Mouse (Mus musculus) c-Kit-positive CD71-positive TER-119-positive erythroid progenitor cells, embryonic 14.5 days (primary cell): ENCODE data around the gene Tas2r134.

ENCODE experiments used
- DNase-seq: peaks from one replicate; pipeline ENCODE4 v3.0.0-alpha.2; 2013; ENCODE audit warnings: low spot score

Tas2r134 gene

DNA sequence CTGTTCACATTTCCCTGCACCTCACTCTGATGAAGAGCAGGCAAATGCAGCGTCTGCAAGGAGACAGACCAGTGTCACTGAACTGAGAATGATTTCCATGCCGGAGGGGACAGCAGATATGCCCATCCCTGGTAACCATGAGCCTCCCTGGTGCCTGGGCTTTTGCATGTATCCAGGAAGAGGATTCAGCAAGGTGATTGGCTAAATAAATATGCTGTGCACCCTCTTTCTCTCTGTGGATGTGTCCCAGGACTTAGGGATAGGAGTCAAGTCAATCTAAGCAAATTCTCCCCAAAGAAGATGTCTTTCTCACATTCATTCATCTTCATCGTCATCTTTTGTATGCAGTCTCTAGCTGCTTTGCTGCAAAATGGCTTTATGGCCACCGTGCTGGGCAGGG, at the start of gene Tas2r134:
Gene Tas2r134, plus strand, starts transcription at position 301 of the 400 bp plus-strand sequence.
- no peak for DNase-seq

DNA sequence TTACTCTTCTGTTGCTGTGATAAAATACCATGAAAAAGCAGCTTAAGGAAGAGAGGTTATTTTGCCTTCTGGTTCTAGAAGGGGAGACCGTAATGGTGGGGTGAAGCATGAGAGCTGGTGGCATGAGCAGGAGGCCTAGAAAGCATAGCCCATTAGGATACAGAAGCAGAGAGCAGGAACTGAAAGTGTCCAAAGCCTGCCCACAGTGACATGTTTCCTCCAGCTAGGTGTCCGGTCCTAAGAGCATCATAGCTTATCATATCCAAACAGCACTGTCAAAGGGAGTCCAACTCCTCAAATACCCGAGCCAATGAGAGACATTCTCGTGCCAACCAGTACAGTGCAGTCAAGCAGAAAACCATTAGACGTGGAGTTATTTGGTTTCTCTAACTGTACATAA, 47.5 kb upstream of the Tas2r134 start:
- no peak for DNase-seq

DNA sequence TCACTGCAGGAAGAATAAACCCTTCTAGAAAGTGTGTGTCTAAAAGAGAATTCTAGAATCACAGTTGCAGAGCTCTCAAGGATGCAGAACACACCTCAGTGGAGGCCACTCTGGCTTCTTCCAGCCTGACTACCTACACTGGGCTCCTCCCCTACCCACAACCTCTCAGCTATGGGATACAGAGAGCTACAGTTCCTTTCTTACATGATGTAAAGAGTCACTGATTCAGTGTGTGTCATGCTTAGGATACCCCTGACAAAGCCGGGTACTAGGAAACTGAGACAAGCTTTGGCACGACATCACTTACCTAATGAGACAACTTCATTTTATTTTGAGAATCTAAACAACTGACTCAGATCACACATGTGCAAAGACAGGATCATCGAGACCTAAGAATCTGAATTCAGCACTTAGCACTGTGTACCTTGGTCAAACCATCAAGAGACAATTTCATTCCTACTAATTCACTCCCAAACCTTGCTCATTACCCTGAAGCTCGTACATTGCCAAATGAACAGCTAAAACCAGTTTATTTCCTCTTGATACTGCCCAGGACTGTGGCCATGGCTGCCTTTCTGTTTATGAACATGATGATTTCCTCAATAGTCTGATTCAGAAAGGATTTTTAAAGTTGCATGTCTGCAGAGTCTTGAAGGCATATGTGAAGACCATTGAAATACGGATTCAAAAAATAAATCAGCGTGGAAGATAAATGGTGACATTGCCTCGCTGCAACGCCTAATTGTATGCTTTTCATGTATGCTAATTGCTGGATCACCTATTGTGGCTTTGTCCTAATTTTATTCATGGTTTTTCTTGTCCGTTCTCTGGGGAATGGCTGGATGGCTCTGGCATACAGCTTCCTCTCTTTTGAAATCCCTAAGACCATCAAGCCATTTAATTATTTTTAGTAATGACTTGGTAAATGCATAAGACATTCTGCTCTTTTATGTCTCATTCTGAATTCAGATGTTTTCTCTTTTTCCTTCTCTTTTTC, 43.0 kb upstream of the Tas2r134 start:
- DNase-seq: no peak

DNA sequence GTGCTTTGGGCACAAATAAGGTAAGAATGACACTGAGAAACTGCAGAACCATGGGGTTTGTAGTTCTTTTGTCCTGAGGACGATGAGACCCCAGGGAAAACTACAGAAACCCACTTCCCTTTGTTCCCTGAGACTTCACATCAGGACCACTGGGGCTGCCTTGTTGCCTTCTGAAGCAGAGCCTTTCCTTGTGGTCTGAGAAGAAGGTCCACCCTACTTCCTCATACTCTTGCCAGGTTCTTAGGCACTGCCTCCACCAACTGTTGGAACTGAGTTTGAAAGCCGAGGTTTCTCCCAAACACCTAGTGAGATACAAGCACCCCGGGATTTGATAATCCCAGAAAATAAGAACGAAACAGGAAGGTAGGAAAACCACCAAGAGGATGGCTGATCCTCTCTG, 39.0 kb upstream of the Tas2r134 start:
- no peak for DNase-seq

DNA sequence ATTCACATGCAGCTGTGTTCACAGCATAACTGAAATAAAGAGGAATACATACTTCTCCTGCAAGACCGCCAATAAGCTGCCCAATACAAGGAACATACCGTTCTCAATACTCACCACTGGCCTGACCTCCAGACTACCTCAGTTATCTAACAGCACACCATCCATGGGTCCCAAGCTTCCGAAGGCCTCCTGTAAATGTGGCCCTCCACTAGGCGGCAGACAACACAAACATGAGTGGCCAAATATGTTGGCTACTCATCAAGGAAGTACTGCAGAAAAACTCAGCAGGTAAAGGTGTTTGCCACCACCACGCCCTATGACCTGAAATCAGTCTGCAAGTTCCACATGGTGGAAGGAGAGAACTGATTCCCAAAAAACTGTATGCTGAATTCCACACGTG, 38.4 kb upstream of the Tas2r134 start:
- DNase-seq: no peak

DNA sequence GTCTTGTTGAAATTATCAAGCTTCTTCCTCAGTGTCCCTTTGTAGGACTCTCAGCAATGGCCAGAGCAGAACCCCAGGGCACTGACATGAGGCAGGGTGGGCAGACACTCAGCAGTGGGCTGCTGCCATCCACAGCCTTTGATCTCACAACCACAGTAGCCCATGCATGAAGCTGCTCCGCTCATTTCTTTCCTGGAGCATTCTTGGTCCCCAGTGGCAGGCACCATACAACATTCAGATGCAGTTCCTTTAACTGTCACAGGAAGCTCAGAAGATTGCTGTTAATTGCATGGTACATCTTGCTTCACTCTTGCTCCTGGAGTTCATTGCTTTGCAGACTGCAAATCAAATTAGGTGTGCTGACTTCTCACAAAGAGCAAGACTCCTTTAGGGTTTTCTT, 37.7 kb upstream of the Tas2r134 start:
- DNase-seq: no peak

DNA sequence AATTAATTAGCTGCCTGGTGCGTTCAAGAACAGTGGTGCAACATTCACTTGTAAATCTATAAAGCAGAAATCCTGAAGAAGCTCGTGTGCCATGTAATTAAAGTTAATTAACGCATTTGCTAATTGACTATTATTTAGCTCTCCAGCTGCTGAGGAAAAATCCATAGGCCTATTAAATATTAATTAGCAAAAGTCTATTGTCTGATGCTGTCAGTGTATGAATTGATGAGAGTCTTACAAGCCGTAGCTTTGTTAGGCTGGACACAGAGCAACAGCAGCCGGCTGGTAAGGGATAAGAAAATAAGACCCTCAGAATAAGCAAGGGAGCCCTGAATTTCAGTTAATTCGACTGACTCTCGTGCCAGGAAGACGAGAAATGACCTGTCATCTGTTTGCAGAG, 37.0 kb upstream of the Tas2r134 start:
- DNase-seq: no peak

DNA sequence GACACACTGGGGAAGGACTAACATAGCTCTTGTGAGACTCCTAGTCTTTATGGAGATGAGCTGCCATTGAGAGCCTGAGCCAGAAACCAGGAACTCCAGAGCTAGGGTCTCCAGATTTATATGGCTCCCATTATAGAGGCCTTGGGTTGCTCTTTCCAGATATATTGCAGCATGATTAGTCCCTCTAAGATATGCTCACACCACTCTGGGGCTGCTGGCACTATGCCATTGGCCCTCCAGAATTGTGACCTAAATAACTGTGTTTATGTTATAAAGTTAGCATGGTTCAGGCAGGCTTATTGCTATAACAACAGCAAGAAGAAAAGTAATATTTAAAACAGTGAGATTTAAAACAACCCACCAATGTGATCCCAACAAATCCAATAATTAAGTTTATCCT, 35.2 kb upstream of the Tas2r134 start:
- no peak for DNase-seq

DNA sequence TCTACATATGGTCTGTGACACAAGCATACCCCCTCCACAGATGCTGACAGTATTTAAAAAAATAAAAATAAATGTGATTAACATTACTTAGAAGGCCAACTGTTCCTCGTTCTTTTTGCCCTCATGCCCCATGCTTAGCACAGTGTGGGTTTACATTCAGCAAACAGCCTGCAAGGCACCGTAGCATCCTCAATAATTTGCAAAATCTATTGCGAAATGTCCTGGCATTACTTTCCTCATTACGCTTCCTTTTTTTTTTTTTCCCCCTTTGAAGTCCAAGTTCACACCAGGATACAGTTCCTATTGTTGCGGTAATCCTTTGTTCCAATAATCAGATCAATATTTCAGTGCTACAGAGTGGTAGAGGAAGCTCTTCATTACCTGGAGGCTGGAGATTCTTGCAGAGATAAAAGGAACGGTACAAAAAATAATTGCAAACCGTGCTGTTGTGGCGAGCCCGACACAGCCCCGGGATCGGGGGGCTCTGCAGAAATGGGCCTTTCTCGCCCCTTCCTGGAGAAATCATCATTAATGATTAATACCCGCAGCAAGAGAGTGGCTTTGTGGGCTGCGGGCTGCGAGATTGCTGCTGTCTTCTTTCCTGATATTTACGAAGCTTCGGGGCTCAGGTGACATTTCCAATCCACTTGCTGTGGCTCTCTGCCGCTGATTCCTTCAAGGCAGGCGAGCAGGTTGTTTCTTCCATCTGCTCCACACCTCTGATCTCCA, 27.7 kb upstream of the Tas2r134 start:
- no peak for DNase-seq

DNA sequence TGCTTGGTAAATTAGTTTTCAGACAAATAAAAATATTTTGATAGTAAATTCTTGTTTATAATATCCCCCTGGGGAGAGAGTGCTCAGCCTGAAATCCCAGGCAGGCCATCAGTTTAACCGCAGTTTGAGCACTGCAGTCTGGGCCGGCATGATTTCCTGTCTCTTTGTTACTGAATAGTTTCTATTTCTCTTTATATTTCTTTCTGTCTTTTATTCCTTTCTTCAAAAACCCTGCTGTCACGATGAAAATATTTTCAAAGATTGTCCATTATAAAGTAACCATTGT, 27.2 kb upstream of the Tas2r134 start:
- no peak for DNase-seq

DNA sequence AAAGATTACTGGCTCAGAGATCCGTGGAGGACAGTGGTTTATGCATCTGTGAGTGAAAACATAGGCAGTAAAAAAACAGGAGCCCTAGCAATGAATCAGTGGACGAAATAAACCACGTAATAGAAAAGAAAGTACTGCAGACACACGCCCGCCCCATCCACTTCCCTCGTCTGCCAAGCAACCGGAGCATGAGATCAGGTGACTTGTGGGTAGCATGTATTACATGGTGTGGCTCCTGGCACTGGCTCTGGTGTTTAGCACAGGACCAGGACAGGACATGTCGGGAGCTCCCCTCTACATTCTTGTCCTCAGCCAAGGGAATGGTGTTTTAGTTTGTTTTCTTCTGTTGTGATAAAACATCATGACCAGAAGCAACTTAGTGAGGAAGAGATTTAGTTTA, 26.4 kb upstream of the Tas2r134 start:
- DNase-seq: no peak

DNA sequence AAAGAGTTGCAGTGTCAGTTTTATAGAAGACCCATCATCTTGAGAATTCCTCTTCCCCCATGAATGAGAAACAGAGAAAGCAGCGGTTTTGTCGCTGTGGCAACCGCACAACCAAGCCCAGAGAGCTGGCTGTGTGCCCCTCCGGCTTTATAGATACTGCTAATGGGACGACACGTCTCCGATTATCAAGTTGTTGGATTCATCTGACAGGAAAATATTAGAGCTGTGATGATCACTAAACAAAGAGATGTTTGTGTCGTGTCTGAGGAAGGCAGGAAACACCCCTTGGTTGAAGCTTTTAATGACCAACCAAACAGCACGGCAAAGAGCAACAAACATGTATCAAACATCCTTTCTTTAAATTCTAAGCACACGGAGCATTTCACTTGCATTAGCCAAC, 17.0 kb upstream of the Tas2r134 start:
- no peak for DNase-seq

DNA sequence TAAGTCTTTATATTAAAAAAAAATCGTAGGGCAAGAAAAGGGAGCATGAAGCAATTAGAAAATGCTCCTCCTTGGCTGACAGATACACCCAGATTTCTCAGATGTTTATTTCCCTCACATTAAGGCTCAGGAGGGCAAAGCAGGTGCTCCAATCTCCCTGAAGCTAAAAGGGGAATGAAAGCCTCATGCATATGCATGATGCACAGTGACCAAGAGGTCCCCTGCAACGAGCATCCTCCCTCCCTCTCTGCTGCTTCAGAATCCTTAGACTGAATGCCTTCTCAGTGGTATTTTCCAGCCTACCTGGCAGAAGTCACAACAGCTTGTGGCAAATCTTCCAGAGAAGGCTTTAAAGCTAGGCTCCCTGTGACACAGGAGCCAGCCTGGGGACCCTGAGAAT, 16.4 kb upstream of the Tas2r134 start:
- no peak for DNase-seq

DNA sequence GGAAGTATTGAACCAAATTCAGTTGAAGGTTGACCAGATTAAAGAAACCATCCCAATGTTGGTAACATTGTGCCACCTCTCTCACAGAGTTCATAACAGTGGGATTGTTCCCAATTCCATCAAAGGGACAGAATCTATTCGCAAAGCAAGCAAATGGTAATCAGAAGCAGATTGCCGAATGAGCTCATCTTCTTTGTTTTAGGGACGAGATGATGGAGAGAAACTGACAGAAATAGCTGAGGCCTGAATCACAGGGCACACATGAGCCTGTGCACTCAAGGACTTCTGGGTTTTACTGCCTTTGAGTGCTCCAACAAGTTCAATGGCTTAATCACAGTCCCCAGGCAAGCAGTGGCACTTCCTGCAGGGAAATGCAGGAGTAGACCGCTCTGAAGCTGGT, 13.6 kb upstream of the Tas2r134 start:
- no peak for DNase-seq

DNA sequence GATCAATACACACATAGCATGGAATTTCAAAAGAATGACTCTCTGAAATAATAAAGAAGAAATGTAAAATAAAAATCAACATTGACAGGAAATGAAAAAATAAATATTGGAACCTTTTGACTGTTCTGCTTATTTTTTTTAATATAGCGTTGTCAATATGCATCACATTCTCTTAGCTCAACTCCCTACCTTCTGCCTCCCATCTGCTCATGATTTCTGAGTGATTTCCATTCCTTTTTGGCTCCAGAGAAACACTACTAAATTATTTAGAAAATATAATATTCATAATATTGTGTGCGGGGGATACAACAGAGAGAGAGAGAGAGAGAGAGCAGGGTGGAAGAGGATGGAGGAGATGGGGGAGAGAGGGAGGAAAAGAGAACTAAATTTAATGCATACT, 5.4 kb upstream of the Tas2r134 start:
- no peak for DNase-seq

DNA sequence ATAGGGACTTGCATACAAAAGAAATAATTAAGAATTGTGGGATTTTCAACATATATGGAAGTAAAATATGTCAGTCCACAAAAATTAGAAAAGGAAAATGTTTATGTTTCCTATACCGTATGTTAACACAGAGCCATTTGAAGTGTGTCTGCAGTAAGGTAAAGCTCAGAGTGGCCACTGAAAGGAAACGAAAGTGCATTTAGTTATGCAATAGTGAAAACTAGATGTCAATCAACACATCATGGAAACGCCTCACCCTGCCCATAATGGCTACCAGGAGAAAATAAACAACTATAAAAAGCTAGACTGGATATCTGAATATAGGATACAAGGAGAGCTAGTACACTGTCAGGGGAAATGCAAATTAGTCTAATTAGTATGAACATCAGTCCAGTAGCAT, 1.3 kb upstream of the Tas2r134 start:
- DNase-seq: no peak

DNA sequence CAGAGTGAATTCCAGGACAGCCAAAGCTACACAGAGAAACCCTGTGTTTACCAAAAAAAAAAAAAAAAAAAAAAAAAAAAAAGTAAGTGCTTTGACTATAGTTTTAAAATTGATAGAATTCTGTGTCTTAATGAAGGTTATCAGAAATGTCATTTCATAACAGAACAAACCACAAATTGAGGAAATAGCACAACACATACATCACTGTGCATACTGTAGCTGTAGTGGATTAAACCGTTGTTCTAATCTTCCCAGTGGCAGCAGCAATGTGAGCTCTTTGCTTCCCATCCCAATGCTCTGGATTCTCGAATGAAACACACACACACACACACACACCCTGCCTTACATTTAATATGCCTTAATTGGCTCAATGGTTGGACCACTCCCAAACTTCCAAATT, 4.1 kb downstream of the Tas2r134 start:
- no peak for DNase-seq

DNA sequence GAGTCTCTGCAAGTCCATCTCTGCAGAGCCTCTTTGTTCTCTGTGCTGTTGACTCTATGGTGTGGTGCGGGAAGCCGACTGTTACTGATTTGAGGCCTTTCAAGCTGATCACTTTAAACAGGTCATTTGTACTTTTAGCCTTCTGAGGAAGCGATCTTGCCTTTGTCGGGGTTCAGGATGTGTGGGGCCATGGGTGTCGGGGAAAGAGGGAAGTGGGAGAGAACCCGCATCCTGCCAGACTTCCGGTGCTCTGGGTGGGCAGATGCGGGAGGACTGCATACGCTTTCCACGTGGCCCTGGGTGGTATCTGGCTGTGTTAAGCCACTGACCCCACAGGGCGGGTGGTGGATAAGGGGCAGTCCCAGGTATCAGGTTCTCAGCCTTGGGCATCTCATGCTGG, 10.4 kb downstream of the Tas2r134 start:
- DNase-seq: no peak

DNA sequence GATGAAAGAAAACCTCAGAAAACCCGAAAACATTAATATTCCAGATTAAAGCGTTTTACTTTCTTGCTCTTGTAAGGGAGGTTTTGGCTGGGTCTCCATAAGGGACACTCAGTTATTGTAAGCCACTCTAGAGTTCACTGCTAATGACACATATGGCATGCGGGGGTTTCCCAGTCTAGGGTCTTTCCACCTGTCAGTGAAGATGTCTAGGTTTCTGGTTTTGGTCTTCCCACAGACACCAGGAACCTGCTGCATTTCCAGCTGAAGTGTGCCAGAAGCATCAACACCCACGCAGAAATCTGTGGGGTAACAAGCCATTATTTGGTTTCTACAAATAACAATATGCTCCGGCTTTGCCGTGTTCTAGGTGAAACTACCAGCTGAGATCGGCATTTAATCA, 14.3 kb downstream of the Tas2r134 start:
- DNase-seq: no peak

DNA sequence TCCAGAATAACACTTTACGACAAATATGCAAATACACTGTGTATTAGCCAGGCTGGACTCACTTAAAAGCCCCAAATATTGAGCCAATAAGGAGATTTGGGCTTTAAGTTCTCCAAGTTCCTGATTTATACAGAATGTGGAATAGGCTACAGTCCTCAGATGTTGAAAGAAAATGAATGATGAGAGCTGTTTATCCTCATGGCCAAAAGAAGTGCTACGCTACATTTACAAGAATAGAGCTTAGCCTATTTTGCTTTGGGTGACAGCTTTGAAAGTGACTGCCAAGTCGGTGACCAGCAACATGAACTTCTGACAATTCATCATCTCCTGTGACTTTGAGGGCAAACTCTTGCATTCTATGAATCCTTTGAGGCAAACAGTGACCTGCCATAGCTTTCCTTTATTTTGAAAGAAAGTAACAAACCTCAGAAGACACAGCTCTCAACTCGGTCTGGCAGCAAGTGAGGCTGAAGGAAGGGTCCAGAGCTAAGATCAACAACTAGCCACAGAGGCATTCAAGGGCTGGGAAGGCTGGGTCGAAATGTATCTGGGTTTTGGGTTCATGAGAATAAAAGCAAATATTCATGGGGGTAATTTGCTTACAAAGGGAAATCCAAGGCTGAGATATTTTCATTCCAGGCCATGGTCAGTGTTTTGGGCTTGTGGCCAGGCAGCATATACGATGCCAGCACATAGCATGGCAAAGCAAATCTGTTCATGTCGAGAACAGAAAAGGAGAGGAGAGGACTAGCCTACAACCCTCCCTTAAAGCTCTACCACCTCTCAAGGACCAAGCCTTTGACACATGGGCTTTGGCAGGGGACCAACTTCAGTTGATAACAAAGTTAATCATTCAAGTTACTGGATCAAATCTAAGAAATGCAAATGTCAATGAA, 16.2 kb downstream of the Tas2r134 start:
- no peak for DNase-seq

DNA sequence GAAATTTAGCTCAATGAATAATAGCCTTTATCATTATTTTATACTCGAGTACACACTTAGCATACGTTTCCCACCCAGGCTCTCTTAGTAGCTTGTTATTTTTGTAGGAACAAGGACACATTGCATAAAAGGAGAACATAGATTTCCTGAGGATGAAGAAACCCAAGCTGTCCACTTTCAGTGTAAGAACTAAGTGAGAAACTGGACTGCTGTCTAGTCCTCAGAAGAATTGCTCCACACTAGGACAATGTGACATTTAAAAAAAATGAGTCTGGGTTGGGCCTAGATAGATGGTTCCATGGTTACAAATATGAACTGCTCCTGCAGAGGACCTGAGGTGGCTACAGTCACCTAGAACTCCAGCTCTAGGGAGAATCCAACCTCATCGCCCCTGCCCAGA, 20.7 kb downstream of the Tas2r134 start:
- DNase-seq: no peak

DNA sequence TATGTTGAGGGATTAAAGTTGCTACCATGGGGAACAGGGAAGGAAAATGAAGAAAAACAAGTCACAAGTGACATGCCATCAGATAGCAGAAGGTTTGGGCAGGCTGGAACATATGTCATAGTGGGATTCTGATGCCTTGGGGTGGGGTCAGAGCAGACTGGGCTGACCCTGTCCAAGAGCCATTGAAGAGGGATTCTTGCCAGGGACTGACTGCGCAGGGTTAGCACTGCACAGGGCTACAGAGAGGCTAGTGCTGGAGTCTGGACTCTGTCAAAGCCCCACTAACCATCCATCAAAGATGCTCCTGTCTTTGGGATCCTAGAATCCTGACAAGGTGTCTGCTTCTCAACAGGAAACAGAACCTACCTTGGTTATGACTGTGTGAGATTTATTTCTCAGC, 22.6 kb downstream of the Tas2r134 start:
- DNase-seq: no peak

DNA sequence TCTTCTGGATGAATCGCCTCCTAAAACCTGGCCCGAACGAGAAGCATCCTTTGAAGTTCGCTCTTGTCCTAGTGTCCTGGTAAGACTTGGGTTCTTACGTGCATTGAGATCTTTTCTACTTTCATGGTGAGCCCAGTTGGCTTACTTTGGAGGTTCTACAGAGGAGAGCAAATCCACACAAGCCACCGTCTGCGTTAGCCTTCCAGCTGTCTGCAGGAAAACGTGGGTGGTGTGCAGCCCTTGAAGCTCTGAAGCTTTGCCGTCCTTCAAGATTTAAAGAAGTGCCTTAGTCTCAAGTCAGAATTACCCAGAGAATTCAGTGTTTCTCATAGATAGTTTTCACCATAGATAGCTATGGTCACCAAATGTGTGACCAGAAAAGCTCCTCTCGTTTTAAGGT, 24.8 kb downstream of the Tas2r134 start:
- no peak for DNase-seq
